Mouse (Mus musculus) CD8-positive naive resting alpha-beta T cell, adult 2 months (primary cell): ENCODE measurements around the gene Bmp2k.

ENCODE experiments used
- DNase-seq, 2 experiments: peaks; one replicate each; pipeline ENCODE4 v3.0.0; 2022; ENCODE audit warnings: low read depth in 2 of 2, low spot score in 2 of 2

Bmp2k gene

GRCm38 (mm10) chr5:96970472-96970848 is 27.0 kb upstream of the Bmp2k start:
- no peak for DNase-seq

GRCm38 (mm10) chr5:96972474-96973130 is 24.9 kb upstream of the Bmp2k start:
- DNase-seq: no peak

GRCm38 (mm10) chr5:96973714-96974113 is 23.8 kb upstream of the Bmp2k start:
- DNase-seq: no peak

DNA sequence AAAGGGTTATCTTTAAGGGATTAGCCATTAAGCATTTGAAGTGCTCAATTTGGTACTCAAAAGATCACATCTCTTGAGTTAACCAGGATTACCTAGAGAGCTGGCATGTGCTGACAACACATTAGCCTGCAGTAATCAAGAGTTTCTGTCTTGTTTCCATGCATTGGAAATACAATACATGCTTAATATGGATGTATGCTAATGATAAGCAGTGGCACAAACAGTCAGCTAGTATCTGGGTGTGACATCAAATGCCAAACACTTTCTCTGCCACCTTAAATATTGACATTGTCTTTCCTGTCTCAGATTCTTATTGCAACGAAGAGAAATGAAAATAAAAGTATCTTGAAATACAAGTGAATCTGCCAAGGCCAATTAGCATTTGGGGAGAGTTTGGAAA is 22.8 kb upstream of the Bmp2k start:
- DNase-seq: no peak

- DNase-seq: no peak
Observed at GRCm38 (mm10) chr5:96975112-96975511, 22.4 kb upstream of the Bmp2k start.

- no peak for DNase-seq
Observed at GRCm38 (mm10) chr5:96976150-96976549, 21.3 kb upstream of the Bmp2k start.

- DNase-seq: no peak
Observed at GRCm38 (mm10) chr5:96979296-96980007, 18.0 kb upstream of the Bmp2k start.

DNA sequence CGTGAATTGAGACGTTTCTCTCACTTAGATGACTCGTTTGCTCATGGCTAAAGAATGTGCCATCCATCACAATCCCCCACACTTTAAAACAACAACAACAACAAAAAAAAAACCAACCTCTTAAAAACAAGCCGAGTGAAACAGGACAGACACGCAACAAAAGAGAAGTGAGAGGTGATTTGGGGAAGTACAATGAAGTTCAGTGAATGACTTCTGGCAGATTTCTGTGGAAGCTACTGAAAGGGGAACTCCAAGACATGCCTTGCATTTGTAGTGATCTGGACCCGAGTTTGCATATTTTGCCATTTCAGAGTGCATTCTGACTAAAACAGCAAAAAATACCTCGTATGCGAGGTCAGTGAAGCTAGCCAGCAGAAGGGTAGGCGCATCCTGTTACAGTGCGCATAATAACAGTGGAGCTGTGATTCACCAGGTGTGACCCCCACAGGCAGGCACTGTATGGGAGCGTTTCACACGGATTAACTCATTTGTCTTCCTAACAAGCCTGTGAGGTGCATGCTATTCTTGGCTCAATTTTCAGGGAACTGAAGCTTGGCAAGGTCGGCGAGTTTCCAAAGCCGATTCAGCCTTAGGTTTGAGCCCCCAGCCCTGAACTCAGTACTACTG is 17.4 kb upstream of the Bmp2k start:
- DNase-seq: no peak

GRCm38 (mm10) chr5:96981987-96982386 is 15.5 kb upstream of the Bmp2k start:
- DNase-seq: no peak

- no peak for DNase-seq
Observed at GRCm38 (mm10) chr5:96983142-96983541, 14.3 kb upstream of the Bmp2k start.

GRCm38 (mm10) chr5:96986850-96987249 is 10.6 kb upstream of the Bmp2k start:
- no peak for DNase-seq

DNA sequence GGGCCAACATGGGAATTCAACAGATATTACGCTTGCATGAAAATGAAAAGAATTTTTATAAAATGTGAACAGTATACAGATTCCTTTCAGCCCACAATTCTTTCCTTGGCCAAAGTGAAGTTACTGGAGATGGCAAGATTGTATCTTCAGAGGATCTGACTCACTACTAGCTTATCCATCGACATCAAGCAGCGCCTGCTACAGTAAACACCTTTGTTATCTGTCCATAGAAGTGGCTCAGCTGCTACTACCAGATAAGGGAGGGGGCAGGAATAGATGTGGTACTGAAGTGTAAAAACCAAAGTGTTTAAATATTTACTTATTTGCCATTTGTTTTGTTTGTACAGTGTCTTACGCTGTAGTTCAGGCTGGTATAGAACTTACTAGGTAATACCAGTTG is 8.6 kb upstream of the Bmp2k start:
- DNase-seq: no peak

- DNase-seq: no peak
Observed at GRCm38 (mm10) chr5:96991156-96991555, 6.3 kb upstream of the Bmp2k start.

DNA sequence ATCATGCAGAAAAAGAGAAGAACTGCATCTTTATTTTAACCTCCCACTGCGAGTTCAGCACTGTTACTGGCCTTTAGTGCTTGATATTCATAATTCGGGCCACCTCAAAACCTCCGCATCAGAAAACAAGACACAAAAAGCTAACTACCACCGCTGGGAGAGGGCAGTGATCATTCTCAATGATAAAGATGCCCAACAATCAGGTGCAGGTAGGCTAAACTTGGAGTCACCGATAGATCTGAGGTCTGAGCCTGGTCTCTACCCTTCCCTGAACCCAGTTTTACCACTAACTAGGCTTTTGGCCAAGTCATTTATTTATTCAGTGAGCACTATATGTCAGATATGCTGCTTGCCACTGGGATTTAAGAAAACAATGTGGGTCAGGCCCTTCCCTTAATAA is 4.8 kb upstream of the Bmp2k start:
- DNase-seq: no peak

GRCm38 (mm10) chr5:96993057-96993456 is 4.4 kb upstream of the Bmp2k start:
- DNase-seq: no peak

DNA sequence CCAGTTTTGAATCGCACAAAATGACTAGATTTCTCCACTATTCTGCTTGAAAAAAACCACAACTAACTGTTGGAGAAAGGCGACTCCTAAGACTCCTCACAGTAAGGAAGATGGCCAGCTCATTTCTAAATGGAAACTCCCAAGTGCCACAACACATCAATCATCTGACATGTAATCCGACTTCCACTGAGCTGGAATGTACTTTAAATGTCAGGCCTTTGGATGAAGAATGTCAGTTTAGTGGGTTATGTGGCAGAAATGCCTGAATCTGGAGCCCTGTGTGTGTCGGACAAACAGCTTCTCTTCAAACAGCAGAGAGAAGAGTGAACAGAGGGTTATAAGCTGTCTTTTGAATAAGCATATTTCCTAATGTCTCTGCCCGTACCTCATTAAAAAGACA is 1.7 kb upstream of the Bmp2k start:
- DNase-seq: no peak

DNA sequence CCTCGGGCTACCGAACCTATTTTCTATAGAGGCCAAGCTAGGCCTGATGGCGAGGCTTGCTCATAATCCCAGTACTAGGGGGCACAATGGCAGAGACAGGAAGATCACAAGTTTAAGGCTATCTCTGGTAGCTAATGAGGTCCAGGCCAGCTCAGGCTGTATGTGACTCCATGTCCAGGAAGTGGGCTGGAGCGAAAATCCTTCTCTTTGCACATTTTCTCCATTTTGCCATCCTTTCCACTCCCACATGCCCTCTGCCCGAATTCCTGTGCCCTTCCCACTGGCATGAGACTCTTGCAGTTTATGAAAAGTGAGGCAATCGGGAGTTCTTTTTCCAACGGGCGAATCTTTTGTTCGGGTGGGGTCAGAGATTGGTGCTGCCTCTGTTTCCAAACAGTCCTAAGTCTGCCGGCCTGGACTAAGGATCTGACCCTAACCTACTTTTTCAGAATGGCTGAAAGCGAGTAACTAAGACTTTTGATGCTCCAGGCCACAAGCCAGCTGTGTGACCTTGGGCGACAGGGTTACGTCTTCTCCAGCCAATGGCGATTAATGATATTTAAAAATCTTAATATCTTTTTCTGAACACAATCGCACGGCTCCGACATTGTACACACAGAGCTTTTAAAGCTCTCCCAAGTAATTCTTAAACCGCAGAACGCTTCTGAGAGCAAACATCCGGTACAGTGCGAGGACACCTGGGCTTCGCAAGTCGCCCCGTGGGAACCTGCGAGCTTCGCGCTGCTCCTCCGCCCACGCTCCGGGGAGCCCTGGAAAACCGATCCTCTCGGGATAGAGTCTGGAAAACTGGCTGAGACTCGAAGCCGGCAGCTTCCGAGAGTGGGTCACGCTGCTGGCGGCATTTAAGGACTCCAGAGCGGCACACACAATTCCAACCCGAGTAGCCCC is 834 bp upstream of the Bmp2k start:
- peak; percentile 59 to 67 for DNase-seq

- peak; percentile 37 to 41 for DNase-seq
Observed at GRCm38 (mm10) chr5:96997802-96998565, 495 bp downstream of the Bmp2k start.

- DNase-seq: no peak
Observed at GRCm38 (mm10) chr5:96998566-96998907, 1.0 kb downstream of the Bmp2k start.

DNA sequence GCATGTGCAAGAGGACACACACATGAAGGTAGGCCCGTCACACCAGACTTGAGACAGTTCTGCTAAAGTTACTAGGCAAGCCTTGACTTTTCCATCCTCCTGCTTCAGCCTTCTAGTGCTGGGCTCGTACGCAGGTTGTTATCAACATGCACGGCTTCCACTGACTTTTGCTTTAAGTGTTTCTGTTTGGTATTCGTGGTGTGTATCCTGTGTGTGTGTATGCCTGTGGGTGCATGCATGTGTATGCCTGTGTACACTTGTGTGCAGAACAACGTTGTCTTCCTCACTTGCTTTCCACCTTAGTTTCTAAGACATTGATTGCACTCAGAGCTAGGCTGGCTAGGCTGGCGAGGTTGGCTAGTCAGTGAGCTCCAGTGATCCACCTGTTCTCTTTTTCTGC is 2.1 kb downstream of the Bmp2k start:
- DNase-seq: no peak

- no peak for DNase-seq
Observed at GRCm38 (mm10) chr5:97000524-97000923, 3.0 kb downstream of the Bmp2k start.
